Mouse (Mus musculus): Measurements from ENCODE around the gene Tshz3. TPM values are rescaled to one million over a fixed set of nuclear protein-coding genes. Genes with fewer than 3 reads are reported as not detected.

Tshz3 gene
- polyA plus RNA-seq, 1 experiment from 2014 or later, result 26.4 TPM

DNA sequence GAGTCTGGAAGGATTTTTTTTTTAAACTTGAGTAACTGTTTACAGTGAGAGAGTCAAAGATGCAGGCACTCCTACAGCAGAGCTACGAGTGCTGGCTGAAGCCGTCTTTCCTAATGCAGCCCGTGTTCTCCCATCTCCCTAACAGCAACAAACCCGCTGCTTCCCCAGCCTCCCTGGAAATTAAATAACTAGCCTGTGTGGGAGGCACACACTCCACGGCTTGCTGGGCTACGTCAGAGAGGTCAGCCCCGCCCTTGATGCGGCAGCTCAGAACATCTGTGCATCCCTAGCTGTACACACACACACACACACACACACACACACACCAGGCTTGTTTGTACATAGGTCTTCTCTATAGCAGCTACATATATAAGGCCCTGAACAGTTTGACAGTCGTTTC, 22.9 kb downstream of the Tshz3 start:
- H3K9me3 ChIP-seq (ENCODE audit: control insufficient read depth, low read length), result no peaks in the 10 kb centered on the region
- peak overlapping the region; percentile 22; the same call in 1 of the 2 replicates for H3K4me2 ChIP-seq (ENCODE audit: low read length)
- H3K4me1 ChIP-seq (ENCODE audit: control insufficient read depth, insufficient read depth, low read depth, low read length), result peaks cover 8% of the 10 kb centered on the region
- 0 out of 2 replicates have a peak, but pooled peaks have one; percentile 15 for ATAC-seq
- 44% methylated on average over 9 of the region's 9 CpGs for WGBS
- H3K9ac ChIP-seq (ENCODE audit: low read depth, low read length), result 0 out of 2 replicates have a peak overlapping the region, but pooled peaks have one; percentile 17
- no peaks in the 10 kb centered on the region for H3K36me3 ChIP-seq (ENCODE audit: control insufficient read depth, insufficient read depth, low read length)
- no peaks in the 10 kb centered on the region for H3K27me3 ChIP-seq (replicated peaks; ENCODE audit: control insufficient read depth, insufficient read depth, low read length)
- H3K27ac ChIP-seq (ENCODE audit: low read depth, low read length), result no peak overlapping the region
- no peak overlapping the region for H3K4me3 ChIP-seq (ENCODE audit: low read length)

DNA sequence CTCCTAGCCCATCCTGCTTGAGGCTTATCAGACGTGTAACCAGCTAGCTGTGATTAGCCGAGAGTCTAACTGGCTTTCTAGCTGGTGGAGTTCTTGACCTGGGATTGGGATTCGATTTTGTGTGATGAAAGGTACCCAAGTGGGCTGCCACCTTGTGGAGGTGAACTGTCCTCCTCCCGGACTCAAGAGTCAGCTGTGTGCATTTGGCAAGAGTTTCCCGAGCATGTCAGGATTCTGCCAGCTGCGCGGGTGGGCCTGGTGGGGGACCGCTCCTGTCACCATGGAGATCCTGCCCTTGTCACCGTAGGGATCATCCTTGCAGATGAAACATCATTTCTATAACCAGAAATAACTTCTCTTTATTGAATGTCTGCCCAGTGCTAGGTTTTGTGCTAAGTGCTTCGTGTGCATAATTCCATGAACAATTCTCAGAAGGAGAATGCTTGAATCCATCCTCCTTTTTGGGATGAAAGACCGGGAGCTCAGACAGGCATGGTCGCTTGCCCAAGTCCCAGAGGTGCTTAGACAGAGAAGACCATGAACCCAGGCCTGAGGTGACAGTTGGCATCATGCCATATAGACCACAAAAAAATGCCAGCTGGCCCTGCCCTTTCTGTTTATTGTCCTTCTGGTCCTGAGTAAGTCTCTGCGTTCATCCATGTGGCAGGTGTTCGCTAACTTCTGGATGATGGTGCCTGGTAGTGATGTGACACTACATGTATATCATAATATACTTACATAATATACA, 38.6 kb downstream of the Tshz3 start:
- no peak overlapping the region for H3K4me2 ChIP-seq (ENCODE audit: low read length)
- peak; percentile 35; the same call in 1 of the 2 replicates for ATAC-seq
- no peak overlapping the region for H3K27ac ChIP-seq (ENCODE audit: low read depth, low read length)
- H3K27me3 ChIP-seq (replicated peaks; ENCODE audit: control insufficient read depth, insufficient read depth, low read length), result no peaks in the 10 kb centered on the region
- H3K36me3 ChIP-seq (ENCODE audit: control insufficient read depth, insufficient read depth, low read length), result no peaks in the 10 kb centered on the region
- H3K9ac ChIP-seq (ENCODE audit: low read depth, low read length), result no peak overlapping the region
- H3K4me1 ChIP-seq (ENCODE audit: control insufficient read depth, insufficient read depth, low read depth, low read length), result peaks cover 12% of the 10 kb centered on the region
- H3K4me3 ChIP-seq (ENCODE audit: low read length), result no peak overlapping the region
- no peaks in the 10 kb centered on the region for H3K9me3 ChIP-seq (ENCODE audit: control insufficient read depth, low read length)
- WGBS, result 43% methylated on average over 14 of the region's 14 CpGs

DNA sequence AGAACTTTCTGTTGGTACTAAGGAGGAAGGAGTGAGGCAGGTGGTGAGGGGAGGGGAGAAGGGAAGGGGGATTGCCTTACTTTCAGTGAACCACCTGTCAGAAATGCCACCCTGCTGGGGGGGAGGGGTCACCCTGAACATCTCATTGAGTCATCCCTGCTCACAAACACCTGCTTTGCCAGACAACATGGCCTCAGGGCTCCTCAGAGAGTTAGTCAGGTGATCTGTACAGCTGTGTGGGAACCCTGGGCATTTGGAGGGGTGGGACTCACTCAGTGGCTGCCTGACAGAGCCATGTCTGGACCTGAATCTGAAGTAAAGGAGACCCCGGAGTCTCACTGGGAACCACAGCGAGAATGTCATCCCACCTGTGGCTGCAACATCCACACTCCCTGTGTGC, 53.6 kb downstream of the Tshz3 start:
- WGBS, result 98% methylated on average over 2 of the region's 2 CpGs
- H3K4me2 ChIP-seq (ENCODE audit: low read length), result no peak overlapping the region
- H3K4me3 ChIP-seq (ENCODE audit: low read length), result no peak overlapping the region
- no peaks in the 10 kb centered on the region for H3K9me3 ChIP-seq (ENCODE audit: control insufficient read depth, low read length)
- no peaks in the 10 kb centered on the region for H3K27me3 ChIP-seq (replicated peaks; ENCODE audit: control insufficient read depth, insufficient read depth, low read length)
- H3K4me1 ChIP-seq (ENCODE audit: control insufficient read depth, insufficient read depth, low read depth, low read length), result no peaks in the 10 kb centered on the region; the same call in 1 of the 2 replicates
- no peaks in the 10 kb centered on the region for H3K36me3 ChIP-seq (ENCODE audit: control insufficient read depth, insufficient read depth, low read length)
- no peak for ATAC-seq
- no peak overlapping the region for H3K9ac ChIP-seq (ENCODE audit: low read depth, low read length)
- no peak overlapping the region for H3K27ac ChIP-seq (ENCODE audit: low read depth, low read length)

DNA sequence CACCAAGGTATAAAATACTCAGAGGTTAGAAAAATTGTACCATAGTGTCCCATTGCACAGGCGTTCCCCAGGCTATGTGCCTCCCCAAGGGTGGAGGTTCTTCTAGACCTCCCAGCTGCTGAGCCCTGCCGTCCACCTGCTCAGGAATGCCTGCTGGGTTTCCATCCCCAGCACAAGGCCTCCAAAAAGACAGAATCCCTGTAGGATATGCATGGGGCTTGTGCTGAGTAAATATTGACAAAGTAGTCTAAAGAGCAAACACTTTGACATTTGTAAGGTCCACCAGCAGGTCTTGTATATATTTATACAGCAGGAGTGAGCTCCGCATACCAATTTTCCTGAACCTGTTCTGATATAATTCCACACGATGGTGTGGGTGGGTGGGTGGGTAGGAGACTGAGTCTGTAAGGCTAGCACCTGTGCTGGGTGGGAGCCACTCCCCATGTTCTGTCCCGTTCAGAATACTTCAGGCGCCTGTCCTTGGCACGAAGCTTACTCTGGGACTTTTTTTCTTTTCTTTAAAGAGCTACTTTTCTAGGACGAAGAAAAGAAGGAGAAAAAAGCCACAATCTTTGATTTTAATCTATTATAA, 69.7 kb downstream of the Tshz3 start:
- no peak overlapping the region for H3K4me3 ChIP-seq (ENCODE audit: low read length)
- no peak overlapping the region for H3K27ac ChIP-seq (ENCODE audit: low read depth, low read length)
- no peaks in the 10 kb centered on the region for H3K27me3 ChIP-seq (replicated peaks; ENCODE audit: control insufficient read depth, insufficient read depth, low read length)
- no peaks in the 10 kb centered on the region for H3K9me3 ChIP-seq (ENCODE audit: control insufficient read depth, low read length)
- no peak overlapping the region for H3K4me2 ChIP-seq (ENCODE audit: low read length)
- WGBS, result 78% methylated on average over 8 of the region's 8 CpGs
- no peak for ATAC-seq
- H3K4me1 ChIP-seq (ENCODE audit: control insufficient read depth, insufficient read depth, low read depth, low read length), result no peaks in the 10 kb centered on the region
- peaks cover 9% of the 10 kb centered on the region; the same call in 1 of the 2 replicates for H3K36me3 ChIP-seq (ENCODE audit: control insufficient read depth, insufficient read depth, low read length)
- no peak overlapping the region for H3K9ac ChIP-seq (ENCODE audit: low read depth, low read length)

DNA sequence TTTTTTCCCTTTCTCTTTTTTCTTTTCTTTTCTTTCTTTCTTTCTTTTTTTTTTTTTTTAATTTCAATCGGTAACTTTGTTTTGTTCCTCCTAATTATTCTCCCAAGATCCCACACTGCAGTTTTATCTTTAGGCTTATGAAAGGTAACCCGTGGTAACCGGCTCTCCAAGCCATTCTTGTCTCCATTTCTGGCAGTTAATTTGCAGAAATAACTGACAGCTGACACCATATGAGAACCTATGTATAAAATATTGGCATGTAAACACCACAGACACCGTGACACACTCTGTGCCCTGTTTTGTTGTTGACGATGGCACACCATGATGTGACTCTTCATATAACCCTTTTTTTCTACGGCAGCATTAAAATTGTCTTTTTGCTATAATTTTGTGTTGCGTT, 75.2 kb downstream of the Tshz3 start:
- no peak overlapping the region for H3K27ac ChIP-seq (ENCODE audit: low read depth, low read length)
- no peaks in the 10 kb centered on the region for H3K9me3 ChIP-seq (ENCODE audit: control insufficient read depth, low read length)
- no peaks in the 10 kb centered on the region; the same call in 1 of the 2 replicates for H3K4me1 ChIP-seq (ENCODE audit: control insufficient read depth, insufficient read depth, low read depth, low read length)
- H3K36me3 ChIP-seq (ENCODE audit: control insufficient read depth, insufficient read depth, low read length), result peaks cover 9% of the 10 kb centered on the region; the same call in 1 of the 2 replicates
- H3K27me3 ChIP-seq (replicated peaks; ENCODE audit: control insufficient read depth, insufficient read depth, low read length), result no peaks in the 10 kb centered on the region
- 42% methylated on average over 7 of the region's 7 CpGs for WGBS
- no peak for ATAC-seq
- H3K4me2 ChIP-seq (ENCODE audit: low read length), result no peak overlapping the region
- no peak overlapping the region for H3K4me3 ChIP-seq (ENCODE audit: low read length)
- H3K9ac ChIP-seq (ENCODE audit: low read depth, low read length), result no peak overlapping the region

DNA sequence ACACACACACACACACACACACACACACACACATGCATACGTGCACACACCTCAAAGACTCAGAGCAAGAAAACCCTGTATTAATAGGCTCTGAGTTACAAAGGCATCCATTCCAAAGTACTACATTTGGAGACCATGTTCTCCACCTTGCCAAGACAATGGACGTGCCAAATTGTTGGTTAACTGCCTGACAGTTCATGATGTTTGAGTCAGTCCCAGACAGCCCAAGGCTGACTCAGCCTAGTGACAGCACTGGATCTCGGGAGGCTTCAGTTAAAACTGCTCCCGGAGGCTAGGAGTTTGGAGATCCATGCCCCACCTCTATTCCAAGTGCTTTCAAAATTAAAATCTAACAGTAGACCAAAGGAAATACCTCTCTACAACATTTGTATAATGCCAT, 79.0 kb downstream of the Tshz3 start:
- no peaks in the 10 kb centered on the region for H3K36me3 ChIP-seq (ENCODE audit: control insufficient read depth, insufficient read depth, low read length)
- no peaks in the 10 kb centered on the region; the same call in 1 of the 2 replicates for H3K4me1 ChIP-seq (ENCODE audit: control insufficient read depth, insufficient read depth, low read depth, low read length)
- WGBS, result 90% methylated on average over 4 of the region's 4 CpGs
- no peaks in the 10 kb centered on the region for H3K27me3 ChIP-seq (replicated peaks; ENCODE audit: control insufficient read depth, insufficient read depth, low read length)
- H3K9ac ChIP-seq (ENCODE audit: low read depth, low read length), result no peak overlapping the region
- no peak overlapping the region for H3K27ac ChIP-seq (ENCODE audit: low read depth, low read length)
- ATAC-seq, result 0 out of 2 replicates have a peak, but pooled peaks have one; percentile 37
- no peaks in the 10 kb centered on the region for H3K9me3 ChIP-seq (ENCODE audit: control insufficient read depth, low read length)
- no peak overlapping the region for H3K4me2 ChIP-seq (ENCODE audit: low read length)
- H3K4me3 ChIP-seq (ENCODE audit: low read length), result no peak overlapping the region

DNA sequence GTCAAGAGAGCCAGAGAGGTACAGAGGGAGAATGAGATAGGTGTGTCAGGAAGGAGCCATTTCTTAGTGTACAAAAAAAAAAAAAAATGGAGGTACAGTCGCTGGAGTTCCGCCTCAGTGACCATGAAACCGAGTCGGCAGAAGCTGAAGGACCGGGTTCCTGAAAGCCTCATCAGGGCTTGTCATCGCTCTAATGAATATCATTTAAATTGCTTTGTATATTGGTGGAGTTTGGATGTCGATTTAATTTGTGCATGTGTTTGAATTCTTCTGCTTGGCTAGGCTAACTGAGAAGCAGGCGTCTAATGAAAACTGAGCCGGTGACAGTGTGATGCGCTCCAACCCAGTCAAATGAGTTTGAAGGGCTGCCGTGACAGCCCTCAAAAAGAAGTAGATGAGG, 80.5 kb downstream of the Tshz3 start:
- no peaks in the 10 kb centered on the region for H3K9me3 ChIP-seq (ENCODE audit: control insufficient read depth, low read length)
- no peak overlapping the region for H3K4me3 ChIP-seq (ENCODE audit: low read length)
- no peak overlapping the region for H3K9ac ChIP-seq (ENCODE audit: low read depth, low read length)
- no peaks in the 10 kb centered on the region for H3K36me3 ChIP-seq (ENCODE audit: control insufficient read depth, insufficient read depth, low read length)
- H3K4me1 ChIP-seq (ENCODE audit: control insufficient read depth, insufficient read depth, low read depth, low read length), result no peaks in the 10 kb centered on the region
- WGBS, result 72% methylated on average over 11 of the region's 11 CpGs
- H3K27me3 ChIP-seq (replicated peaks; ENCODE audit: control insufficient read depth, insufficient read depth, low read length), result no peaks in the 10 kb centered on the region
- no peak overlapping the region for H3K27ac ChIP-seq (ENCODE audit: low read depth, low read length)
- no peak overlapping the region for H3K4me2 ChIP-seq (ENCODE audit: low read length)
- no peak for ATAC-seq

DNA sequence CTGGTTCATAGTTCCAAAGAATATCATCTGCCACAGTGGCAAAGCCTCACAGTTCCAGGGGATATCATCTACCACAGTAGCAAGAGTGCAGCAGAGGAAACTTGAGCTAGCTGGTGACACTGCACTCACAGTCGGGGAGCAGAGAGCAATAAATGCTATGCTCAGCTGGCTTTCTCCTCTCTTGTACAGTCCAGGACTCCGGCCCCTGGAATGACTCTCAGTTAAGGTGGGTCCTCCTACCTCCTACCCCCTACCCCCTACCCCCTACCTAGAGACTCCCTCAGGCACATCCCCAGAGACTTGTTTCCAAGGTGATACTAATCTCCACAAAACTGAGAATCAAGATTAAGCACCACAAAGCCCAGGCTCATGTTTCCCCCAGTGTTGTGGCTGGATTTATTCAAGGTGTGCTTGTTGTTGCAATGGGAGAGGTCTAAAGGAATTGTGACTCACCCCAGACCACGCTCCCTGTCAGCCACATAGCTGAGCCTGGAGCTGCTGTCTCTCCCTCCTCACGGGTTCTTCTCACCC, 86.4 kb downstream of the Tshz3 start:
- H3K4me3 ChIP-seq (ENCODE audit: low read length), result no peak overlapping the region
- WGBS, result 76% methylated on average over 4 of the region's 4 CpGs
- H3K36me3 ChIP-seq (ENCODE audit: control insufficient read depth, insufficient read depth, low read length), result no peaks in the 10 kb centered on the region
- ATAC-seq, result no peak
- H3K9me3 ChIP-seq (ENCODE audit: control insufficient read depth, low read length), result no peaks in the 10 kb centered on the region
- H3K27ac ChIP-seq (ENCODE audit: low read depth, low read length), result no peak overlapping the region
- no peak overlapping the region for H3K9ac ChIP-seq (ENCODE audit: low read depth, low read length)
- no peak overlapping the region for H3K4me2 ChIP-seq (ENCODE audit: low read length)
- H3K4me1 ChIP-seq (ENCODE audit: control insufficient read depth, insufficient read depth, low read depth, low read length), result no peaks in the 10 kb centered on the region
- H3K27me3 ChIP-seq (replicated peaks; ENCODE audit: control insufficient read depth, insufficient read depth, low read length), result no peaks in the 10 kb centered on the region

DNA sequence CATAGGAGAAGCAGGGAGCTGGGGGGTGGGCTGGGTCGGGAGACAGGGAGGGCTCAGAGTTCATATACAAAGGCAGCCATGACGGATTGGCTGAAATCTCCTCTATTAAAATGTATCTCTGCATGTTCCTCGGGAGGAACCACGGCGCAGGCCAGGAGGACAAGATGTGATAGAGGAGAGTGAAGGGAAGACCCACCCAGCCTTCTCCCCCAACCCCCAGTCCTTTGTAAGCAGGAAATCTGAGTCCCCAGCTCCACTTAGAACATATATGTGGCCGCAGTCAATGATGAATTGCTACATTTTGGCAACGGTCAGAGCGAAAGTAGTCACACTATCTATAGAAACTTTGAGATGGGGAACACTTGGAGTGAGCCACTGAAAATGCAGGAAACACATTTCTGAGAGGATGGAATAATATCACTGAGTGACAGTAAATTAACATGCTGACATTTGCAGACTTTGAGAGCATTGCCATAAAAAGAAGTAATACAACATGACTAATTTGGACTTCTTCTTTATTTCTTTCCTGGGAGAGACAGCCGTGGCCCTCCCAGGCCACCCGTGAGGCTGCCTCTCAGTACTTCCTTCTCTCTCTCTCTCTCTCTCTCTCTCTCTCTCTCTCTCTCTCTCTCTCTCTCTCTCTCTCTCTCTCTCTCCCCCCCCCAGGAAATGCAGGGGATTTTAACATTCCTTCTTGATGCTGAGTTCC, 88.9 kb downstream of the Tshz3 start:
- H3K9me3 ChIP-seq (ENCODE audit: control insufficient read depth, low read length), result no peaks in the 10 kb centered on the region
- WGBS, result 70% methylated on average over 10 of the region's 10 CpGs
- no peaks in the 10 kb centered on the region for H3K36me3 ChIP-seq (ENCODE audit: control insufficient read depth, insufficient read depth, low read length)
- no peak overlapping the region for H3K4me3 ChIP-seq (ENCODE audit: low read length)
- no peaks in the 10 kb centered on the region for H3K4me1 ChIP-seq (ENCODE audit: control insufficient read depth, insufficient read depth, low read depth, low read length)
- no peak overlapping the region for H3K9ac ChIP-seq (ENCODE audit: low read depth, low read length)
- H3K27ac ChIP-seq (ENCODE audit: low read depth, low read length), result no peak overlapping the region
- H3K27me3 ChIP-seq (replicated peaks; ENCODE audit: control insufficient read depth, insufficient read depth, low read length), result no peaks in the 10 kb centered on the region
- ATAC-seq, result no peak
- no peak overlapping the region for H3K4me2 ChIP-seq (ENCODE audit: low read length)

All from hindbrain, embryonic 16.5 days (tissue).